Comparison of ENCODE assay signal across 23 mouse cellular contexts in genomic region chr4:145215396-145215795, GRCm38 (mm10). TPM values are rescaled to one million over a fixed set of nuclear protein-coding genes. Genes with fewer than 3 reads are reported as not detected.
DNase-seq lines count a peak whose midpoint lies in the region; ATAC-seq and TF ChIP-seq lines count a peak whose summit lies in the region.
"Had no signal": no experiment of that assay in that cellular context is flagged by ENCODE, and none has a peak within 500 bp of the region (broad histone marks: within the 10 kb centered on the region; RNA-seq: fewer than 3 reads in every experiment).

No protein-coding gene starts in this region.

- H3ac ChIP-seq in myocyte (ENCODE audit: control insufficient read depth, insufficient read length) = no peak overlapping the region

- no peak for TF ChIP-seq POLR2A in heart, adult 2 months (IDR thresholded peaks at IDR 0.05; ENCODE audit: insufficient read depth, low read depth, low read length)
- TF ChIP-seq POLR2A in ES-Bruce4 (IDR thresholded peaks at IDR 0.05; ENCODE audit: insufficient read depth, low read length) (no peak), myocyte (IDR thresholded peaks at IDR 0.05; ENCODE audit: insufficient read length, low read depth) (no peak)

- H3K9ac ChIP-seq in heart, adult 2 months (ENCODE audit: low read depth, low read length) = no peak overlapping the region
- H3K9ac ChIP-seq in kidney, embryonic 14.5 days (ENCODE audit: low read depth, low read length) = no peak overlapping the region
- H3K9ac ChIP-seq in ES-Bruce4 (ENCODE audit: low read depth, poor library complexity, severe bottlenecking) = no peak overlapping the region
- H3K9ac ChIP-seq: embryonic facial prominence, embryonic 12.5 days; forebrain, embryonic 12.5 days; limb, embryonic 12.5 days; liver, embryonic 13.5 days had no signal

- TF ChIP-seq CTCF in heart, adult 2 months (IDR thresholded peaks at IDR 0.05) = no peak
- TF ChIP-seq CTCF in ES-Bruce4 (IDR thresholded peaks at IDR 0.05; ENCODE audit: low read depth, low read length) = no peak

- H3K36me3 ChIP-seq in heart, adult 2 months (ENCODE audit: control insufficient read depth, insufficient read depth, low read length) = no peaks in the 10 kb centered on the region
- no peaks in the 10 kb centered on the region for H3K36me3 ChIP-seq in kidney, embryonic 14.5 days (ENCODE audit: control insufficient read depth, insufficient read depth, low read length)
- H3K36me3 ChIP-seq in ES-Bruce4 (ENCODE audit: control insufficient read depth, insufficient read depth, low read length, poor library complexity, severe bottlenecking) (no peaks in the 10 kb centered on the region), myocyte (ENCODE audit: control insufficient read depth, insufficient read depth) (peaks cover 4% of the 10 kb centered on the region)
- H3K36me3 ChIP-seq: embryonic facial prominence, embryonic 12.5 days; forebrain, embryonic 12.5 days; G1E; hindbrain, embryonic 10.5 days; limb, embryonic 12.5 days; liver, embryonic 13.5 days had no signal

- no peaks in the 10 kb centered on the region for H3K27me3 ChIP-seq in heart, adult 2 months (ENCODE audit: control insufficient read depth, insufficient read depth, low read length)
- H3K27me3 ChIP-seq in kidney, embryonic 14.5 days (ENCODE audit: control insufficient read depth, insufficient read depth, low read length) = no peaks in the 10 kb centered on the region
- H3K27me3 ChIP-seq in ES-Bruce4 (ENCODE audit: control insufficient read depth, insufficient read depth, low read length, poor library complexity, severe bottlenecking) = no peaks in the 10 kb centered on the region
- no peaks in the 10 kb centered on the region for H3K27me3 ChIP-seq in myocyte (ENCODE audit: control insufficient read depth, insufficient read depth, insufficient read length)
- H3K27me3 ChIP-seq: embryonic facial prominence, embryonic 12.5 days; forebrain, embryonic 12.5 days; limb, embryonic 12.5 days; liver, embryonic 13.5 days had no signal

- no peaks in the 10 kb centered on the region for H3K9me3 ChIP-seq in kidney, embryonic 14.5 days (ENCODE audit: control insufficient read depth, low read length)
- no peaks in the 10 kb centered on the region for H3K9me3 ChIP-seq in ES-Bruce4 (replicated peaks; ENCODE audit: control insufficient read depth, insufficient read depth, low read length, poor library complexity, severe bottlenecking)
- H3K9me3 ChIP-seq: embryonic facial prominence, embryonic 12.5 days; forebrain, embryonic 12.5 days; hindbrain, embryonic 10.5 days; limb, embryonic 12.5 days; liver, embryonic 13.5 days; megakaryocyte, embryonic 14.5 days had no signal

- TF ChIP-seq EP300 in heart, adult 2 months (IDR thresholded peaks at IDR 0.05; ENCODE audit: insufficient read depth, low read depth, low read length) = no peak
- TF ChIP-seq EP300 in ES-Bruce4 (IDR thresholded peaks at IDR 0.05; ENCODE audit: insufficient read depth, low read depth, low read length) = no peak

- peaks cover 14% of the 10 kb centered on the region for H3K4me1 ChIP-seq in heart, adult 2 months (ENCODE audit: control insufficient read depth, insufficient read depth, low read length)
- H3K4me1 ChIP-seq in kidney, embryonic 14.5 days (ENCODE audit: control insufficient read depth, insufficient read depth, low read length) = 0 out of 2 replicates have a peak, but pooled peaks cover 6% of the 10 kb centered on the region
- H3K4me1 ChIP-seq in ES-Bruce4 (ENCODE audit: control insufficient read depth, insufficient read depth, low read length) = peaks cover 1% of the 10 kb centered on the region
- H3K4me1 ChIP-seq: limb, embryonic 12.5 days had no signal

- no peak for DNase-seq in heart, adult 2 months
- DNase-seq in heart, adult 9 months (ENCODE audit: low spot score in 2 of 2) = no peak
- peak; percentile 29 to 56 for DNase-seq in kidney, postnatal 25 days
- DNase-seq in cerebellum, adult 9-10 months = no peak
- DNase-seq: adrenal gland, adult 2 months; cerebellum, adult 11-12 months; gastrocnemius, postnatal 36 days; heart, postnatal 10 days; layer of hippocampus, postnatal 36 days; liver, embryonic 13.5 days; lung, adult 2 months had no signal

- WGBS in heart, adult 2 months = 66% methylated on average over 2 of the region's 2 CpGs
- WGBS in kidney, embryonic 14.5 days = 73% methylated on average over 2 of the region's 2 CpGs

- no peaks in the 10 kb centered on the region for H3K79me2 ChIP-seq in heart, adult 2 months (replicated peaks; ENCODE audit: control insufficient read depth, insufficient read depth, low read length)
- no peaks in the 10 kb centered on the region for H3K79me2 ChIP-seq in myocyte (ENCODE audit: control insufficient read depth, insufficient read depth)

- no peak overlapping the region for H3K4me2 ChIP-seq in kidney, embryonic 14.5 days (replicated peaks; ENCODE audit: low read depth, low read length)
- H3K4me2 ChIP-seq in myocyte (ENCODE audit: low read depth) = peak overlapping the region; percentile 42
- H3K4me2 ChIP-seq: embryonic facial prominence, embryonic 12.5 days; forebrain, embryonic 12.5 days; heart, embryonic 11.5 days; limb, embryonic 12.5 days; liver, embryonic 13.5 days had no signal

- no peak overlapping the region for H3K4me3 ChIP-seq in heart, adult 2 months
- no peak overlapping the region for H3K4me3 ChIP-seq in kidney, embryonic 14.5 days (ENCODE audit: low read length)
- H3K4me3 ChIP-seq in ES-Bruce4 (ENCODE audit: low read depth, low read length) (no peak overlapping the region), myocyte (no peak overlapping the region)
- H3K4me3 ChIP-seq: embryonic facial prominence, embryonic 12.5 days; erythroblast, embryonic 14.5 days; forebrain, embryonic 12.5 days; hindbrain, embryonic 10.5 days; limb, embryonic 12.5 days; liver, embryonic 13.5 days had no signal

- intact Hi-C loops in heart, adult 2 months (cut with DNase I) = loop anchor here (2.0 kb wide), 1 partner anchor 31 kb away; the partner anchor contains the start of gene Tnfrsf1b

- ATAC-seq in kidney, embryonic 14.5 days (ENCODE audit: low FRiP score, low TSS enrichment) = no peak
- ATAC-seq: CD4-positive, CD25-positive, alpha-beta regulatory T cell, adult 4 months had no signal

- peak overlapping the region; percentile 47; the same call in 1 of the 2 replicates for H3K27ac ChIP-seq in heart, adult 2 months
- H3K27ac ChIP-seq in kidney, embryonic 14.5 days (ENCODE audit: low read depth, low read length) = no peak overlapping the region
- H3K27ac ChIP-seq in ES-Bruce4 (ENCODE audit: insufficient read depth, low read length) = peak overlapping the region; percentile 66
- H3K27ac ChIP-seq: embryonic facial prominence, embryonic 12.5 days; forebrain, embryonic 12.5 days; limb, embryonic 12.5 days; liver, embryonic 13.5 days had no signal

TF ChIP-seq in myocyte, 11 proteins besides CTCF, POLR2A, EP300 and RAD21:
- TF ChIP-seq POLR2AphosphoS2 (IDR thresholded peaks at IDR 0.05; ENCODE audit: insufficient read length, low read depth) (no peak), TCF3 (IDR thresholded peaks at IDR 0.05; ENCODE audit: insufficient read length, low read depth) (no peak), E2F4 (IDR thresholded peaks at IDR 0.05; ENCODE audit: insufficient read depth) (no peak), REST (IDR thresholded peaks at IDR 0.05; ENCODE audit: insufficient read depth, insufficient read length) (no peak), MYOG (IDR thresholded peaks at IDR 0.05; ENCODE audit: control insufficient read depth in 1 of 3, insufficient read depth in 1 of 3, insufficient read length in 2 of 3, low read depth in 2 of 3) (no peak), SRF (IDR thresholded peaks at IDR 0.05; ENCODE audit: control insufficient read depth, insufficient read length, low read depth) (no peak), MAX (IDR thresholded peaks at IDR 0.05; ENCODE audit: low read depth) (no peak), USF1 (IDR thresholded peaks at IDR 0.05; ENCODE audit: low read depth) (no peak), MYOD1 (IDR thresholded peaks at IDR 0.05; ENCODE audit: control insufficient read depth in 1 of 3, insufficient read length in 2 of 3, low read depth in 2 of 3) (no peak), CEBPB (IDR thresholded peaks at IDR 0.05; ENCODE audit: insufficient read depth, poor library complexity, severe bottlenecking) (no peak), TCF12 (IDR thresholded peaks at IDR 0.05; ENCODE audit: insufficient read depth, poor library complexity, severe bottlenecking) (no peak)

RNA-seq across cellular contexts. Expression of gene Vps13d, which starts 20.6 kb away (rescaled TPM):
- 10 to 100 TPM; 65.8 to 77.1 TPM for total RNA-seq in heart, adult 2 months (2021)
- 24.8 and 41.5 TPM in 2 replicates for polyA plus RNA-seq in heart, adult 2 months (2012; rRNA removed)
- 10.1 and 12.6 TPM in 2 replicates for polyA plus RNA-seq in kidney, embryonic 14.5 days (2014; fragmentation: Nextera tagmentation; extraction: Ambion mirVana)
- polyA plus RNA-seq in ES-Bruce4 (2011; ENCODE audit: insufficient read depth, insufficient read length, low read depth, missing spikeins) (15.6 and 16.1 TPM in 2 replicates), myocyte (2012; fragmentation: generic; extraction: Trizol) (20.0 TPM)

RNA-seq across cellular contexts. Expression of gene Tnfrsf1b, which starts 31.3 kb away (rescaled TPM):
- 1 to 10 TPM; 4.8 to 5.4 TPM for total RNA-seq in heart, adult 2 months (2021)
- polyA plus RNA-seq in heart, adult 2 months (2012; rRNA removed) = 7.6 and 10.9 TPM in 2 replicates
- polyA plus RNA-seq in kidney, embryonic 14.5 days (2014; fragmentation: Nextera tagmentation; extraction: Ambion mirVana) = 0.97 and 3.0 TPM in 2 replicates
- 3.9 and 4.7 TPM in 2 replicates for polyA plus RNA-seq in ES-Bruce4 (2011; ENCODE audit: insufficient read depth, insufficient read length, low read depth, missing spikeins)
- 9.7 TPM for polyA plus RNA-seq in myocyte (2012; fragmentation: generic; extraction: Trizol)
- total RNA-seq: G1E had no signal
- polyA plus RNA-seq: G1E had no signal

Comparison
In these comparisons a context has a peak if more than half of its experiments do, and no peak if none do; other contexts are left out.
1. DNase-seq: peak in kidney, postnatal 25 days (2 of 2); none in heart, adult 2 months (0 of 2), heart, adult 9 months (0 of 2) and cerebellum, adult 9-10 months (single experiment).